Mouse (Mus musculus): ENCODE measurements at regions not wholly inside any gene's neighbourhood (a gene's known extent, or its start where the extent isn't known, plus 50 kb on each side); places are given as distances from the start of the nearest gene placed in this dataset.

GRCm38 (mm10) chr15:62399381-62399780 lies 1445.6 kb downstream of the Gsdmc2 start:
- TF ChIP-seq CHD1 (IDR thresholded peaks at IDR 0.05; ENCODE audit: low read depth, low read length), result no peak
- no peak for TF ChIP-seq MXI1 (IDR thresholded peaks at IDR 0.05; ENCODE audit: low read depth, low read length)
- no peak for TF ChIP-seq ELF1 (IDR thresholded peaks at IDR 0.05; ENCODE audit: low read depth, low read length)
- TF ChIP-seq POLR2A (IDR thresholded peaks at IDR 0.05; ENCODE audit: control insufficient read depth in 1 of 2, insufficient read depth in 1 of 2, low read depth in 1 of 2, low read length in 2 of 2, poor library complexity in 1 of 2), result no peak
- no peak for TF ChIP-seq RAD21 (IDR thresholded peaks at IDR 0.05; ENCODE audit: low read depth, low read length)
- no peak for TF ChIP-seq MAX (IDR thresholded peaks at IDR 0.05; ENCODE audit: low read length)
